Mouse (Mus musculus) neutrophil, adult 5-6 weeks (primary cell): ENCODE data around the gene Vmn1r219. TPM values are rescaled to one million over a fixed set of nuclear protein-coding genes. Genes with fewer than 3 reads are reported as not detected.
"Not testable (repeated sequence)": the region's sequence is repeated elsewhere in the genome, so short reads cannot be mapped to it uniquely, and the experiment has no call there.

Source experiments
- ATAC-seq: fragments of 151-379, 151-347 bp; 2 replicates; pipeline ENCODE4 v1.8.0; 2017; ENCODE audit warnings: mild to moderate bottlenecking, moderate TSS enrichment; ENCODE audit not compliant: insufficient number of reproducible peaks, poor library complexity, low FRiP score, severe bottlenecking; ENCODE audit errors: extremely low read depth
- total RNA-seq: library from RNA; stranded (forward); fragments of 200-1000 nt; gene quantifications from 2 replicates; pipeline ENCODE4 v1.2.3, GENCODE M21; 2017

The Vmn1r219 gene
- total RNA-seq, result 0.12 TPM in 1 of 2 replicates, not detected in the other

DNA sequence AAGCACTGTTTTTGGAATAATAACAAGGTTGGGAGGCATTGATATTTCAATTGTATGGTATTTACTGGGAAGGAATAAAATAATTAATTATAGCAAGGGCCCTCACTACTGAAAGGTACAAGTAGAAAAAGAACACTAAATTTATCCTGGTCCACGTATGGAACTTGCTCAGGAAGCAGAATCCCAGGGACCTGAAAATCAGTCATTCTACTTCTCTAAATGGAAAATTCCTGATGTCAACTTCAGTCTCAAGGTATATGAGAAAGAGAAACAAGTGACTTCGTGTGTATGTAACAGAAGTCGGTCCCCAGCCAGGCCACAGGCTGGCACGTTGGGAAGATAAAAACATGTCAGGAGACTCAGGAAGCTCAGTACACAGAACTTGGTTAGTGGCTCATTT lies at the start of gene Vmn1r219:
TSS of gene Vmn1r219 (plus strand) at position 301 of the 400 bp plus-strand sequence.
- no peak for ATAC-seq

DNA sequence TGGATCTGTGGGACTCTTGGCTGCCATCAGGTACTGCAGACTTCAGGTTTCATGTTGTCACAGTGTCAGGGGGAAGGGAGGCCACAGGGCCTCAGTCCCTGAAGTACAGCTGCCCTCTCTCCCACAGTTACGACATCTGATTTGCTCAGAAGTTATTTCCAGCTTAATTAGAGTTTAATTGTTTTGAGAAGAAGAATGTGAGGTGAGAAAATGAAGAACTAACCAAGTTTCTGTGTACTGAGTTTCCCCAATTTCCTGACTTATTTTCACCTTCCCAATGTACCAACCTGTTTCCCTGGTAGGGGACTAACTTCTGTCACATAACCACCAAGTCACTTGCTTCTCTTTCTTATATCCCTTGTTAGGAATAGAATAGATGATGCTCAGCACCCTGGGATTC lies 41.0 kb upstream of the Vmn1r219 start, which contains the start of gene Vmn1r217:
TSS of gene Vmn1r217 (minus strand) at position 101 of the 400 bp plus-strand sequence.
- not testable (repeated sequence) for ATAC-seq

DNA sequence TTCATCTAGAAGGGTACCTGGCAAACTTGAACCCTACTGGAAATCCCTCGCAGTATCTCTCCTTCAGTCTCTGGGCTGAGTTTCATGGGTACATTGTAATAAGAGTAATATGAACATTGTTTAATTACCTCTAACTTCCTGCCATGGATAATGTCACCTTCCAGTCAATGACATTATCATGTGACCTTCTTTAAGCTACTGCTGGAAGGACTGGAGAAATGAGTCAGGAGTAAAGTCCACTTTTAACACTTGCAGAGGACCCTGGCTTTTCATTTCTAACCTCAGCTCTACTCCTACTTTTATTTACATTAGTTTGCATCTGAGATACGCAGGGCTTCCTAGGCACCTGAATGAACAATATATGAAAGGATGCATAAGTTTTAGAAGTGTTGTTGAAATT lies 38.5 kb upstream of the Vmn1r219 start:
- ATAC-seq, result no peak

DNA sequence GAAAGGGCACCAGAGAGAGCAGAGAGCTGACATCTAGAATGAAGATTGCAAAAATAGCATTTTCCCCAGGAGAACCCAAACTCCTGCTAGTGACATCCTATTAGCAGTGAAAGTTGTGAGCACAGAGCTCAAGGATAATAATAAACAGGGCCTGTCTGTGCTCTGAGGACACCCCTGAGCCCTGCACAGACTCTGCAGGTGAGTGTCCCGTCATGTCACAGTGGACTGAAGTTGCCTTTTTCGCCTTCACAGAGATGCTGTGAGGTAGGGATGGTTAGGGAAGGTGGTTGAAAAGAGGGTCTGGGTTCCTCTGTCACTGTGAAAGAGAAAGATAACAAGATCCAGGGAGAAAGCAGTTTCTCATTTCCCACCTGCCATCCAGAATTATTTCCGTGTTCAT lies 26.0 kb upstream of the Vmn1r219 start, which contains the start of gene Vmn1r218:
TSS of gene Vmn1r218 (plus strand) at position 57 of the 400 bp plus-strand sequence.
- no peak for ATAC-seq

DNA sequence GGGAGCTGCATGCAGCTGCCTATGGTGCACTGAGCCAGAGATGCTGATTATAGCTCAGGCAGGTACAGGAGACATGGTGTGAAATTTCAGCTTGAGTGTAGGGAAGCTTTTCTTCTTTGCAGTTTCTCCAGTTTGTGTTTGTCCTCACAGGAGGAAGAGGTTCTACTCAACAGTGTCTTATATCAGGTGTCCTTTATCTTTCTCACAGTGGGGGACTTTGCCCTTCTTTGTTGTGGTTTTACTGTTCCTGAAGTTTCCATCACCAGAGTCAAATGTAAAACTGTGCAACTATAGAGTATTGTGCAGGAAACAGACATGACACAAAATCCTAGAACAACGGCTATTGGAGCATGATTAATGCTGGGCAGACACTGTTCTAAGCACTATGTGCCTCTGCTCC lies 25.6 kb upstream of the Vmn1r219 start:
- no peak for ATAC-seq

DNA sequence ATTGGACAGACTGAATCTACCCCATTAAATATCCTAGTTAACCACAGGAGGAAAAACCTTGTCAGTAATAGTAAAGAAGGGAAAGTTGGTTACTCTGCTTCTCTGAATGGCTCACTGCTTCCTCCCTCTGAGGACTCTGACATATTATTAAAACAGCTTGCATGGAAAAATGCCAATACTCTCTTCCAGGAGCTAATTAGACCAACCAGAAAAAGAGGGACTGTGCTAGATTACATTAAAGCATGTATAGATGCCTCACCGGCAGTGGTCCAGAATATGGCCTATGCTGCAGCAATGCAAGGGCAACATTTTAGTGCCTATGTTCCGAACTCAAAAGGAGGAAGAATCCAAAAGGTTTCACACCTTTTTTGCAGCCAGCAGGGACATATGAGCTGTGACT lies 20.2 kb upstream of the Vmn1r219 start:
- no peak for ATAC-seq

DNA sequence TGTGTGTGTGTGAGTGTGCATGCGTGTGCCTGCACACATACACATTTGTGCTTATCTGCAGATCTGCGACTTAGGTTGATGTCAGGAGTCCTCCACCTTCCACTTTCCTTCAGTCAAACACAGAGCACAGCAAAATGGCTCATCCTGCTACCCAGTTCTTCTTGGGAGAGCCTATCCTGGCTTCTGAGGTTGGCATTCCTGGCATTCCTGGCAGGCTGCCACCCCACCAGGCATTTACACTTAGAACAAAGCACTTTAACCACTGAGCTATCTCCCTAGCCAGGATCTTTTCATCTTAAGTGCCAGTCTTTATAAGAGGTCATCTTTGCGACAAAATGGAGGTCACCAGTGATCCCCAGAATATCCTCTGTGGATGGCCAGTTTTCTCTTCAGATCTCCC lies 1.3 kb upstream of the Vmn1r219 start:
- ATAC-seq, result no peak

DNA sequence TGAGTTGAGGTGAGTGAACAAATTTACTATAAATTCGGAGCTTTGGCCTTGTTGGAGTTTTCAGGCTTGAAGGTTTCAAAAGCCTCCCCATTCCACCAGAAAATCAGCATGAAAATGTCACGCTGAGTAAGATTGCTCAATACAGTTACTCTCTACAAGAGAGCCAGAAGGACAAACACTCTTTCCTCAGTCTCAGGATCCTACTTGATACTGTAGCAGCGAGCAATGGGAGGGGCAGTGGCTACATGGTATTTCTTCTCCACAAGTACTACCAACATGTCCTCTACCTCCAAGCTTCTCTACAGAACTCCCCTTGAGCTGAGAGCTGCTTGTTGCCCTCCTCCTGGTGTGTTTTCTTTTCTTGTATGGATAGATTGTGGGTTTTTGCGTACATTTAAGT lies 7.4 kb downstream of the Vmn1r219 start:
- not testable (repeated sequence) for ATAC-seq

DNA sequence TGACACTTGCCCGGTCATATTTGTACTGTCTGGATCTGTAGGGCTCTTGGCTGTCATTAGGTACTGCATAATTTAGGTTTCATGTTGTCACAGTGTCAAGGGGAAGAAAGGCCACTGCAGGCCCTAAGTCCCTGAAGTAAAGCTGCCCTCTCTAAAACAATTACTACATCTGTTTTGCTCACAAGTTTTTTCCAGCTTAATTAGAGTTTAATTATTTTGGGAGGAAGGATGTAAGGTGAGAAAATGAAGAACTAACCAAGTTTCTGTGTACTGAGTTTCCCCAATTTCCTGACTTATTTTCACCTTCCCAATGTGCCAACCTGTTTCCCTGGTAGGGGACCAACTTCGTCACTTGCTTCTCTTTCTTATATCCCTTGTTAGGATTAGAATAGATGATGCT lies 28.8 kb downstream of the Vmn1r219 start, which contains the start of gene Vmn1r220:
TSS of gene Vmn1r220 (minus strand) at position 101 of the 400 bp plus-strand sequence.
- ATAC-seq, result no peak

DNA sequence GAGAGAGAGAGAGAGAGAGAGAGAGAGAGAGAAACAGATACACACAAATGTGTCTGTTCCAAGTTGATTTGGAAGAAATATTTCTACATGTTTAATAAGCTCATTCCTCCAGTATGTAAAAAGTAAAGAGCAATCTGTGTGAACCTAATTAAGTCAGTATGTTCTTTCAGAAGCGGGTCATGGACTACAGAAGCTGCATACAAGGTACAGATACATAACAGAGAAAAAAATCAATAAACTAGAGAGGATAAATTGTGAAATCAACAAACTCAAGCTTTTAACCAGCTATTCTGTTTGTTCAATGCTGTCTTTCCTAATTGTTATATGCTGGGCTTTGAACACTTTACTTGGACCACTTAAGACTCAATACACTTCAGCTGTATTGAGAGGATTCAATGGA lies 44.8 kb downstream of the Vmn1r219 start:
- not testable (repeated sequence) for ATAC-seq

DNA sequence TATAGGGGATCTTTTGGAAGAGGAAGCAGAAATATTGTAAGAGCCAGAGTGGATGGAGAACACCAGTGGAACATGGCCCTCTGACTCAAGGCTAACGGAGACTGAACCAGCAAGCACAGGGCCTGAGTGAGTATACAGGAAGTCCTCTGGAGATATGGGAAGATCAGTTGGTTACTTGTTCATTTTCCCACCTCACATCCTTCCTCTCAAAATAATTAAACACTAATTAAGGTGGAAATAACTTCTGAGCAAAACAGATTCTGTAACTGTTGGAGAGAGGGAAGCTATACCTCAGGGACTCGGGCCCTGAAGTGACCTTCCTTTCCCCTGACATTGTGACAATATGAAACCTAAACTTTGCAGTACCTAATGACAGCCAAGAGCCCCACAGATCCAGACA lies 54.7 kb downstream of the Vmn1r219 start, which contains the start of gene Vmn1r221:
TSS of gene Vmn1r221 (plus strand) at position 301 of the 400 bp plus-strand sequence.
- ATAC-seq, result not testable (repeated sequence)

Other genes starting within 250 kb of the Vmn1r219 start
- 0.25 TPM in 1 of 2 replicates, not detected in the other for gene Vmn1r213, start 151.7 kb upstream of the Vmn1r219 start, total RNA-seq
- gene Vmn1r214, start 128.9 kb upstream of the Vmn1r219 start, total RNA-seq, result not detected in 2 replicates
- gene Vmn1r215, start 91.3 kb upstream of the Vmn1r219 start, total RNA-seq, result not detected in 2 replicates
- not detected in 2 replicates for gene Vmn1r217, start 41.1 kb upstream of the Vmn1r219 start, total RNA-seq
- not detected in 2 replicates for gene Vmn1r218, start 26.2 kb upstream of the Vmn1r219 start, total RNA-seq
- gene Vmn1r220, start 28.7 kb downstream of the Vmn1r219 start, total RNA-seq, result 0.12 TPM in 1 of 2 replicates, not detected in the other
- 0.12 TPM in 1 of 2 replicates, not detected in the other for gene Vmn1r221, start 54.8 kb downstream of the Vmn1r219 start, total RNA-seq
- not detected in 2 replicates for gene Vmn1r222, start 76.6 kb downstream of the Vmn1r219 start, total RNA-seq
- gene Vmn1r223, start 87.8 kb downstream of the Vmn1r219 start, total RNA-seq, result not detected in 2 replicates
- 34.4 and 34.6 TPM in 2 replicates for gene Zfp322a, start 209.9 kb downstream of the Vmn1r219 start, total RNA-seq